Mouse (Mus musculus) urinary bladder, postnatal 10 days (tissue): Measurements from ENCODE around the gene Abcg8.

Source experiments
- DNase-seq: peaks from one replicate; pipeline ENCODE4 v3.0.0; 2022; ENCODE audit warnings: low spot score

The Abcg8 gene

GRCm38 (mm10) chr17:84713563-84714164, 37.6 kb downstream of the Abcg8 start:
- DNase-seq, result no peak

GRCm38 (mm10) chr17:84714930-84715329, 38.8 kb downstream of the Abcg8 start:
- DNase-seq, result no peak

- DNase-seq, result no peak
Measured at GRCm38 (mm10) chr17:84716252-84716872, 40.3 kb downstream of the Abcg8 start.

GRCm38 (mm10) chr17:84717416-84717815, 41.3 kb downstream of the Abcg8 start:
- DNase-seq, result no peak

GRCm38 (mm10) chr17:84719105-84719504, 43.0 kb downstream of the Abcg8 start:
- DNase-seq, result no peak

GRCm38 (mm10) chr17:84724028-84724427, 47.9 kb downstream of the Abcg8 start:
- DNase-seq, result no peak

- no peak for DNase-seq
Measured at GRCm38 (mm10) chr17:84725163-84725562, 49.1 kb downstream of the Abcg8 start.

GRCm38 (mm10) chr17:84728201-84728911, 52.3 kb downstream of the Abcg8 start:
- DNase-seq, result no peak

GRCm38 (mm10) chr17:84729140-84729539, 53.0 kb downstream of the Abcg8 start:
- DNase-seq, result no peak

- no peak for DNase-seq
Measured at GRCm38 (mm10) chr17:84731361-84731760, 55.3 kb downstream of the Abcg8 start.

- DNase-seq, result no peak
Measured at GRCm38 (mm10) chr17:84732612-84733011, 56.5 kb downstream of the Abcg8 start.

GRCm38 (mm10) chr17:84736719-84737118, 60.6 kb downstream of the Abcg8 start:
- DNase-seq, result no peak

GRCm38 (mm10) chr17:84738073-84738797, 62.1 kb downstream of the Abcg8 start:
- DNase-seq, result no peak

- DNase-seq, result no peak
Measured at GRCm38 (mm10) chr17:84744256-84744655, 68.2 kb downstream of the Abcg8 start.

GRCm38 (mm10) chr17:84745001-84745400, 68.9 kb downstream of the Abcg8 start:
- DNase-seq, result no peak

GRCm38 (mm10) chr17:84747212-84747611, 71.1 kb downstream of the Abcg8 start:
- DNase-seq, result no peak

- no peak for DNase-seq
Measured at GRCm38 (mm10) chr17:84748152-84748682, 72.1 kb downstream of the Abcg8 start.

GRCm38 (mm10) chr17:84749297-84749696, 73.2 kb downstream of the Abcg8 start:
- DNase-seq, result no peak
